Mouse (Mus musculus): ENCODE data around the gene Cit.

DNA sequence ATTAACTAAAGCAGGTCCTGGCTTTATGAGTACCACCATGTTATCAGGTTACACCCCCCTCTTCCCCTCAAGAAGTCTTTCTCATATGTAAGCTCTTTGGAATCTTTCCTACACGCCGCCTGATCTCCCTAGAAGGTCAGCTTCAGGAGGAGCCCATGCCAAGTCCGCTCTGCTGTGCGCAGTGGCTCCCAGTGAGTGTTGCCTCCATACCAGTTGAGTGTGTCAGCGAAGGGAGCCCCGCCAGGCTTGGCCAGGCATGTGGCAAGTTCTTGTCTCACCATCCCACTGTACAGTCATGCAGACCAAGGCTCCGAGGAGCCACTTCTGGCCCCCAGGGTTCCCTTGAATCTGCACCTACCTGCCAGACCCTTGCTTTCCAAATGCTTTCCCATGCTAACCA lies 79.9 kb downstream of the Cit start:
- TF ChIP-seq EP300 (optimal IDR thresholded peaks at IDR 0.05) (no peak), CTCF (IDR thresholded peaks at IDR 0.05; ENCODE audit: low read depth) (no peak)
